10 mouse cellular contexts compared by ENCODE assay signal in genomic region chr8:120339743-120340142, GRCm38 (mm10).
A peak's percentile ranks its signal among the peaks of the same experiment; 100 is the strongest.
DNase-seq lines count a peak whose midpoint lies in the region; ATAC-seq and TF ChIP-seq lines count a peak whose summit lies in the region.
"Had no signal": no experiment of that assay in that cellular context is flagged by ENCODE, and none has a peak within 500 bp of the region (broad histone marks: within the 10 kb centered on the region; RNA-seq: fewer than 3 reads in every experiment).

No protein-coding gene starts in this region.

- H3K4me2 ChIP-seq in lung, postnatal 0 days (replicated peaks; ENCODE audit: low read depth, low read length), result no peak overlapping the region
- H3K4me2 ChIP-seq: limb, embryonic 13.5 days had no signal

- no peak for TF ChIP-seq CTCF in lung, postnatal 0 days (IDR thresholded peaks at IDR 0.05)
- no peak for TF ChIP-seq CTCF in lung, adult 2 months (IDR thresholded peaks at IDR 0.05; ENCODE audit: insufficient read depth, low read length)

- no peak overlapping the region for H3K27ac ChIP-seq in lung, postnatal 0 days (ENCODE audit: low read length)
- H3K27ac ChIP-seq in limb, embryonic 10.5 days, result peak overlapping the region; percentile 57
- H3K27ac ChIP-seq: limb, embryonic 13.5 days had no signal

- H3K9ac ChIP-seq in lung, postnatal 0 days (replicated peaks; ENCODE audit: low read depth), result no peak overlapping the region
- H3K9ac ChIP-seq: limb, embryonic 13.5 days had no signal

- TF ChIP-seq EP300 in lung, postnatal 0 days (IDR thresholded peaks at IDR 0.05), result no peak

- no peaks in the 10 kb centered on the region for H3K9me3 ChIP-seq in lung, postnatal 0 days (ENCODE audit: low read length)
- H3K9me3 ChIP-seq in limb, embryonic 10.5 days (replicated peaks), result no peaks in the 10 kb centered on the region
- H3K9me3 ChIP-seq: limb, embryonic 13.5 days had no signal

- H3K36me3 ChIP-seq in lung, postnatal 0 days (ENCODE audit: insufficient read depth, low read length), result no peaks in the 10 kb centered on the region
- peaks cover 6% of the 10 kb centered on the region; the same call in 1 of the 2 replicates for H3K36me3 ChIP-seq in limb, embryonic 10.5 days

- no peak for DNase-seq in lung, postnatal 0 days (ENCODE audit: low spot score)
- DNase-seq in lung, adult 2 months, result no peak
- peak; percentile 93 for DNase-seq in adrenal gland, postnatal 14 days
- DNase-seq in heart, postnatal 10 days, result peak; percentile 71 to 79
- DNase-seq in limb, embryonic 10.5 days (ENCODE audit: low spot score), result no peak
- no peak for DNase-seq in right cerebral cortex, postnatal 14 days
- no peak for DNase-seq in cerebellum, adult 11 months
- DNase-seq: cerebellum, adult 18-20 months had no signal

- H3K4me1 ChIP-seq in lung, postnatal 0 days (ENCODE audit: insufficient read depth, low read depth, low read length), result peaks cover 9% of the 10 kb centered on the region; the same call in 1 of the 2 replicates
- peaks cover 11% of the 10 kb centered on the region for H3K4me1 ChIP-seq in lung, adult 2 months (ENCODE audit: control insufficient read depth, insufficient read depth, low read length)
- H3K4me1 ChIP-seq in limb, embryonic 10.5 days, result peaks cover 95% of the 10 kb centered on the region

- no peaks in the 10 kb centered on the region; the same call in 1 of the 2 replicates for H3K27me3 ChIP-seq in lung, postnatal 0 days (replicated peaks; ENCODE audit: insufficient read depth, low read length)
- 0 out of 2 replicates have a peak, but pooled peaks cover 4% of the 10 kb centered on the region for H3K27me3 ChIP-seq in limb, embryonic 10.5 days (ENCODE audit: low read depth, poor library complexity, severe bottlenecking)
- H3K27me3 ChIP-seq: limb, embryonic 13.5 days had no signal

- WGBS in lung, postnatal 0 days, result 42% methylated on average over 7 of the region's 8 CpGs
- WGBS in lung, adult 2 months, result 60% methylated on average over 7 of the region's 8 CpGs
- WGBS in limb, embryonic 10.5 days, result 72% methylated on average over 7 of the region's 8 CpGs

- no peak for TF ChIP-seq POLR2A in lung, adult 2 months (IDR thresholded peaks at IDR 0.05; ENCODE audit: borderline replicate concordance, extremely low read depth, low read depth, low read length)

- intact Hi-C loops in heart, postnatal 10 days (cut with DNase I), result no loop called here

- no peak overlapping the region for H3K4me3 ChIP-seq in lung, postnatal 0 days (ENCODE audit: low read depth, low read length)
- H3K4me3 ChIP-seq in lung, adult 2 months (replicated peaks; ENCODE audit: extremely low read depth, low read depth, low read length), result no peak overlapping the region
- no peak overlapping the region for H3K4me3 ChIP-seq in limb, embryonic 10.5 days
- H3K4me3 ChIP-seq: erythroblast, embryonic 14.5 days; limb, embryonic 13.5 days had no signal

- ATAC-seq in lung, postnatal 0 days, result 0 out of 2 replicates have a peak, but pooled peaks have one; percentile 16

Comparison
In these comparisons a context has a peak if more than half of its experiments do, and no peak if none do; other contexts are left out.
1. DNase-seq: peak in adrenal gland, postnatal 14 days (single experiment) and heart, postnatal 10 days (2 of 2); none in lung, postnatal 0 days (single experiment), lung, adult 2 months (single experiment), limb, embryonic 10.5 days (single experiment), right cerebral cortex, postnatal 14 days (single experiment) and cerebellum, adult 11 months (single experiment).